Mouse (Mus musculus): ENCODE data around the gene Luzp2.

Luzp2 gene

GRCm38 (mm10) chr7:54835372-54835851, at the start of gene Luzp2:
TSS of gene Luzp2 (plus strand) at chr7:54835498.
- DNase-seq (ENCODE audit: low read depth): no peak

GRCm38 (mm10) chr7:54787456-54787855, 47.8 kb upstream of the Luzp2 start:
- DNase-seq (ENCODE audit: low read depth): no peak

- no peak for DNase-seq (ENCODE audit: low read depth)
Measured at GRCm38 (mm10) chr7:54818606-54819005, 16.7 kb upstream of the Luzp2 start.

GRCm38 (mm10) chr7:54828751-54829150, 6.5 kb upstream of the Luzp2 start:
- DNase-seq (ENCODE audit: low read depth): no peak

GRCm38 (mm10) chr7:54835911-54836352, 634 bp downstream of the Luzp2 start:
- no peak for DNase-seq (ENCODE audit: low read depth)

GRCm38 (mm10) chr7:54836437-54836836, 1.1 kb downstream of the Luzp2 start:
- DNase-seq (ENCODE audit: low read depth): no peak

- DNase-seq (ENCODE audit: low read depth): no peak
Measured at GRCm38 (mm10) chr7:54842807-54843335, 7.6 kb downstream of the Luzp2 start.

- no peak for DNase-seq (ENCODE audit: low read depth)
Measured at GRCm38 (mm10) chr7:54845875-54846691, 10.8 kb downstream of the Luzp2 start.

GRCm38 (mm10) chr7:54846692-54847020, 11.4 kb downstream of the Luzp2 start:
- DNase-seq (ENCODE audit: low read depth): no peak

- DNase-seq (ENCODE audit: low read depth): no peak
Measured at GRCm38 (mm10) chr7:54852860-54853259, 17.6 kb downstream of the Luzp2 start.

- DNase-seq (ENCODE audit: low read depth): no peak
Measured at GRCm38 (mm10) chr7:54861230-54861856, 26.0 kb downstream of the Luzp2 start.

- DNase-seq (ENCODE audit: low read depth): no peak
Measured at GRCm38 (mm10) chr7:54878928-54879644, 43.8 kb downstream of the Luzp2 start.

GRCm38 (mm10) chr7:54893709-54894627, 58.7 kb downstream of the Luzp2 start:
- DNase-seq (ENCODE audit: low read depth): no peak

- no peak for DNase-seq (ENCODE audit: low read depth)
Measured at GRCm38 (mm10) chr7:54898589-54898988, 63.3 kb downstream of the Luzp2 start.

- DNase-seq (ENCODE audit: low read depth): no peak
Measured at GRCm38 (mm10) chr7:54909958-54910357, 74.7 kb downstream of the Luzp2 start.

- DNase-seq (ENCODE audit: low read depth): no peak
Measured at GRCm38 (mm10) chr7:54914030-54914429, 78.7 kb downstream of the Luzp2 start.

- DNase-seq (ENCODE audit: low read depth): no peak
Measured at GRCm38 (mm10) chr7:54921991-54922390, 86.7 kb downstream of the Luzp2 start.

GRCm38 (mm10) chr7:54956759-54957158, 121.5 kb downstream of the Luzp2 start:
- DNase-seq (ENCODE audit: low read depth): no peak

- DNase-seq (ENCODE audit: low read depth): no peak
Measured at GRCm38 (mm10) chr7:54962678-54963077, 127.4 kb downstream of the Luzp2 start.

GRCm38 (mm10) chr7:54977372-54977771, 142.1 kb downstream of the Luzp2 start:
- no peak for DNase-seq (ENCODE audit: low read depth)

GRCm38 (mm10) chr7:54980585-54980984, 145.3 kb downstream of the Luzp2 start:
- no peak for DNase-seq (ENCODE audit: low read depth)

Measured in c-Kit-positive CD71-positive TER-119-negative erythroid progenitor cells, embryonic 14.5 days (primary cell).